Mouse (Mus musculus) MEL (cell line): ENCODE data around the gene Acot7. TPM values are rescaled to one million over a fixed set of nuclear protein-coding genes. Genes with fewer than 3 reads are reported as not detected.

ENCODE experiments used
- DNase-seq: peaks from one replicate; pipeline ENCODE4 v3.0.0; 2011; ENCODE audit warnings: low read depth, low spot score
- H3K27ac ChIP-seq: 2 replicates; pipeline ENCODE4 v1.5.1; 2012; ENCODE audit warnings: low read depth, mild to moderate bottlenecking, control low read depth, low read length, moderate library complexity; ENCODE audit not compliant: control insufficient read depth
- H3K27me3 ChIP-seq, 2 experiments: fragments of 150-350 bp in 1 of 2; sonication (generic) in 1 of 2; 2 replicates each; pipeline ENCODE4 v1.6.1; 2012; ENCODE audit warnings: low read length in 2 of 2, mild to moderate bottlenecking in 2 of 2, improper control_type of control experiment in 1 of 2, moderate library complexity in 1 of 2; ENCODE audit not compliant: insufficient read depth in 2 of 2, control insufficient read depth in 1 of 2
- H3K36me3 ChIP-seq, 2 experiments: 2 replicates each; pipeline ENCODE4 v1.6.1; 2012 to 2014; ENCODE audit warnings: low read length in 2 of 2, improper control_type of control experiment in 1 of 2, inconsistent platforms in 1 of 2, mild to moderate bottlenecking in 1 of 2; ENCODE audit not compliant: insufficient read depth in 2 of 2, control insufficient read depth in 1 of 2
- H3K4me1 ChIP-seq, 2 experiments: fragments of 150-350 bp in 1 of 2; sonication (generic) in 1 of 2; 2 replicates each; pipeline ENCODE4 v1.6.1; 2012; ENCODE audit warnings: low read length in 2 of 2, improper control_type of control experiment in 1 of 2, mild to moderate bottlenecking in 1 of 2; ENCODE audit not compliant: insufficient read depth in 2 of 2, control insufficient read depth in 1 of 2
- H3K4me3 ChIP-seq, 2 experiments: fragments of 150-350 bp in 1 of 2; sonication (generic) in 1 of 2; 2 replicates each; pipeline ENCODE4 v1.5.1; 2012; ENCODE audit warnings: low read depth in 2 of 2, low read length in 2 of 2, mild to moderate bottlenecking in 2 of 2, moderate library complexity in 2 of 2, control low read depth in 1 of 2, improper control_type of control experiment in 1 of 2; ENCODE audit not compliant: control insufficient read depth in 1 of 2, insufficient read depth in 1 of 2
- H3K79me2 ChIP-seq: 2 replicates; pipeline ENCODE4 v1.6.1; 2012; ENCODE audit warnings: mild to moderate bottlenecking, low read length, moderate library complexity; ENCODE audit not compliant: control insufficient read depth, poor library complexity, insufficient read depth
- H3K9ac ChIP-seq: 2 replicates; pipeline ENCODE4 v1.6.1; 2012; ENCODE audit warnings: low read depth, mild to moderate bottlenecking, control low read depth, low read length, moderate library complexity; ENCODE audit not compliant: control insufficient read depth, poor library complexity, severe bottlenecking
- H3K9me3 ChIP-seq: fragments of 150-350 bp; sonication (generic); replicated peaks from 2 replicates; pipeline ENCODE4 v1.6.1; 2012; ENCODE audit warnings: mild to moderate bottlenecking, low read length, improper control_type of control experiment, moderate library complexity; ENCODE audit not compliant: insufficient read depth
- CHD2 ChIP-seq: IDR thresholded peaks from 2 replicates; pipeline ENCODE4 v1.6.1; 2011; ENCODE audit warnings: low read length, improper control_type of control experiment
- CTCF ChIP-seq, 3 experiments: IDR thresholded peaks in 2 of 3; conservative IDR thresholded peaks in 1 of 3; 2 replicates each; pipeline ENCODE4 v1.5.1; 2011 to 2012; ENCODE audit warnings: low read length in 3 of 3, low read depth in 2 of 3, mild to moderate bottlenecking in 2 of 3, improper control_type of control experiment in 1 of 3, inconsistent platforms in 1 of 3, mixed read lengths in 1 of 3, moderate library complexity in 1 of 3; ENCODE audit not compliant: control insufficient read depth in 1 of 3, insufficient read depth in 1 of 3, poor library complexity in 1 of 3, severe bottlenecking in 1 of 3
- E2F4 ChIP-seq: IDR thresholded peaks from 2 replicates; pipeline ENCODE4 v1.6.1; 2011; ENCODE audit warnings: low read depth, low read length, improper control_type of control experiment, borderline replicate concordance
- ELF1 ChIP-seq: IDR thresholded peaks from 2 replicates; pipeline ENCODE4 v1.6.1; 2014; ENCODE audit warnings: low read depth, mild to moderate bottlenecking, inconsistent platforms, low read length, improper control_type of control experiment, moderate library complexity
- EP300 ChIP-seq, 2 experiments: IDR thresholded peaks; 2 replicates each; pipeline ENCODE4 v1.6.1; 2011; ENCODE audit warnings: improper control_type of control experiment in 2 of 2, low read length in 2 of 2, low read depth in 1 of 2, mild to moderate bottlenecking in 1 of 2
- GATA1 ChIP-seq: IDR thresholded peaks from 2 replicates; pipeline ENCODE4 v1.6.1; 2011; ENCODE audit warnings: low read depth, low read length, improper control_type of control experiment
- MAFK ChIP-seq: IDR thresholded peaks from 2 replicates; pipeline ENCODE4 v1.6.1; 2011; ENCODE audit warnings: low read depth, mild to moderate bottlenecking, low read length, improper control_type of control experiment, borderline replicate concordance
- MEF2A ChIP-seq: IDR thresholded peaks from 2 replicates; pipeline ENCODE4 v1.6.1; 2014; ENCODE audit warnings: low read depth, mild to moderate bottlenecking, inconsistent platforms, low read length, improper control_type of control experiment; ENCODE audit not compliant: poor library complexity, insufficient replicate concordance, severe bottlenecking; ENCODE audit errors: extremely low read depth
- MXI1 ChIP-seq: IDR thresholded peaks from 2 replicates; pipeline ENCODE4 v1.6.1; 2011; ENCODE audit warnings: mild to moderate bottlenecking, low read depth, low read length, improper control_type of control experiment
- MYB ChIP-seq: IDR thresholded peaks from 2 replicates; pipeline ENCODE4 v1.6.1; 2011; ENCODE audit warnings: mild to moderate bottlenecking, low read depth, low read length, improper control_type of control experiment
- NELFE ChIP-seq: IDR thresholded peaks from 2 replicates; pipeline ENCODE4 v1.6.1; 2011; ENCODE audit warnings: low read depth, low read length, improper control_type of control experiment
- RAD21 ChIP-seq: IDR thresholded peaks from 2 replicates; pipeline ENCODE4 v1.6.1; 2011; ENCODE audit warnings: mild to moderate bottlenecking, low read depth, low read length, improper control_type of control experiment
- SMC3 ChIP-seq: IDR thresholded peaks from 2 replicates; pipeline ENCODE4 v1.6.1; 2011; ENCODE audit warnings: low read depth, low read length, improper control_type of control experiment
- TAL1 ChIP-seq: IDR thresholded peaks from 2 replicates; pipeline ENCODE4 v1.6.1; 2012; ENCODE audit warnings: mild to moderate bottlenecking, inconsistent platforms, low read length, moderate library complexity, mixed read lengths
- TCF12 ChIP-seq: IDR thresholded peaks from 2 replicates; pipeline ENCODE4 v1.6.1; 2014; ENCODE audit warnings: low read depth, mild to moderate bottlenecking, inconsistent platforms, low read length, improper control_type of control experiment, moderate library complexity
- USF1 ChIP-seq: IDR thresholded peaks from 2 replicates; pipeline ENCODE4 v1.6.1; 2014; ENCODE audit warnings: low read depth, mild to moderate bottlenecking, inconsistent platforms, low read length, improper control_type of control experiment, moderate library complexity
- ZC3H11A ChIP-seq: IDR thresholded peaks from 2 replicates; pipeline ENCODE4 v1.6.1; 2012; ENCODE audit warnings: low read depth, mild to moderate bottlenecking, inconsistent platforms, low read length, improper control_type of control experiment
- ZKSCAN1 ChIP-seq: IDR thresholded peaks from 2 replicates; pipeline ENCODE4 v1.6.1; 2012; ENCODE audit warnings: low read depth, mild to moderate bottlenecking, inconsistent platforms, low read length, improper control_type of control experiment, moderate library complexity
- ZNF384 ChIP-seq: IDR thresholded peaks from 2 replicates; pipeline ENCODE4 v1.6.1; 2012; ENCODE audit warnings: low read depth, mild to moderate bottlenecking, inconsistent platforms, low read length, improper control_type of control experiment
- polyA plus RNA-seq, 2 experiments: library from polyadenylated mRNA; stranded (reverse) in 1 of 2; unstranded in 1 of 2; fragments of >175 nt in 1 of 2; fragments of >200 nt in 1 of 2; gene quantifications; 2 replicates each; pipeline versions ENCODE4 v1.2.1 to v1.2.4; 2012; ENCODE audit warnings: low replicate concordance in 2 of 2, low read depth in 1 of 2; ENCODE audit not compliant: insufficient read length in 2 of 2, insufficient read depth in 1 of 2, missing spikeins in 1 of 2
- total RNA-seq: library from RNA; depleted of rRNA; stranded (reverse); fragments of 300-350 nt; gene quantifications from 2 replicates; pipeline ENCODE4 v1.2.3, GENCODE M21; 2012

The Acot7 gene
- total and polyA plus RNA-seq, 3 experiments, result 92.7 to 127 TPM; not detected in 1

- Histone ChIP-seq H3K27ac (no peak overlapping the region), H3K79me2 (no peaks in the 10 kb centered on the region), H3K27me3 (no peaks in the 10 kb centered on the region), H3K36me3 (peaks cover 0 to 5% of the 10 kb centered on the region in 2 experiments; a peak in 2 of 4 replicates), H3K9me3 (no peaks in the 10 kb centered on the region), H3K4me3 (no peak overlapping the region), H3K9ac (no peak overlapping the region), H3K4me1 (peaks cover 0 to 11% of the 10 kb centered on the region in 2 experiments; a peak in 2 of 4 replicates)
- DNase-seq, result no peak
- TF ChIP-seq USF1 (no peak), ELF1 (no peak), EP300 (IDR thresholded peaks at IDR 0.05; ENCODE audit: low read depth in 1 of 2, low read length in 2 of 2) (no peak), ZKSCAN1 (no peak), E2F4 (no peak), MYB (no peak), SMC3 (no peak), ZC3H11A (no peak), CTCF (IDR thresholded peaks at IDR 0.05 in 2 of 3, conservative IDR thresholded peaks at IDR 0.05 in 1 of 3; ENCODE audit: control insufficient read depth in 1 of 3, insufficient read depth in 1 of 3, low read depth in 2 of 3, low read length in 3 of 3, poor library complexity in 1 of 3, severe bottlenecking in 1 of 3) (no peak), ZNF384 (no peak), RAD21 (no peak), GATA1 (no peak), NELFE (no peak), CHD2 (no peak)
Observed at GRCm38 (mm10) chr4:152159285-152159678, 18.7 kb upstream of the Acot7 start.

GRCm38 (mm10) chr4:152160748-152161147 lies 17.2 kb upstream of the Acot7 start:
- no peak for TF ChIP-seq CTCF (IDR thresholded peaks at IDR 0.05 in 2 of 3, conservative IDR thresholded peaks at IDR 0.05 in 1 of 3; ENCODE audit: control insufficient read depth in 1 of 3, insufficient read depth in 1 of 3, low read depth in 2 of 3, low read length in 3 of 3, poor library complexity in 1 of 3, severe bottlenecking in 1 of 3)

GRCm38 (mm10) chr4:152161601-152162000 lies 16.3 kb upstream of the Acot7 start:
- no peaks in the 10 kb centered on the region for H3K27me3 ChIP-seq
- H3K4me1 ChIP-seq, result peaks cover 0 to 14% of the 10 kb centered on the region in 2 experiments; a peak in 2 of 4 replicates
- no peaks in the 10 kb centered on the region for H3K79me2 ChIP-seq
- H3K36me3 ChIP-seq, result peaks cover 0 to 2% of the 10 kb centered on the region in 2 experiments; a peak in 2 of 4 replicates
- no peak overlapping the region for H3K4me3 ChIP-seq
- TF ChIP-seq CHD2, result no peak
- TF ChIP-seq MEF2A, result no peak
- no peak for TF ChIP-seq E2F4
- TF ChIP-seq MAFK, result no peak
- no peak for TF ChIP-seq TCF12
- no peak for TF ChIP-seq MXI1
- TF ChIP-seq TAL1, result no peak
- TF ChIP-seq CTCF (IDR thresholded peaks at IDR 0.05 in 2 of 3, conservative IDR thresholded peaks at IDR 0.05 in 1 of 3; ENCODE audit: control insufficient read depth in 1 of 3, insufficient read depth in 1 of 3, low read depth in 2 of 3, low read length in 3 of 3, poor library complexity in 1 of 3, severe bottlenecking in 1 of 3), result no peak
- no peak for TF ChIP-seq ZNF384
- no peak for DNase-seq
- no peaks in the 10 kb centered on the region for H3K9me3 ChIP-seq
- H3K27ac ChIP-seq, result no peak overlapping the region
- no peak overlapping the region for H3K9ac ChIP-seq

More at GRCm38 (mm10) chr4:152160748-152161147, 17.2 kb upstream of the Acot7 start:
- Histone ChIP-seq H3K4me3 (no peak overlapping the region), H3K27ac (no peak overlapping the region), H3K27me3 (no peaks in the 10 kb centered on the region), H3K4me1 (peaks cover 0 to 12% of the 10 kb centered on the region in 2 experiments; a peak in 2 of 4 replicates), H3K79me2 (no peaks in the 10 kb centered on the region), H3K36me3 (peaks cover 0 to 2% of the 10 kb centered on the region in 2 experiments; a peak in 2 of 4 replicates), H3K9ac (no peak overlapping the region), H3K9me3 (no peaks in the 10 kb centered on the region)
- no peak for DNase-seq
